Mouse (Mus musculus) heart, adult 2 months (tissue): ENCODE measurements around the gene Vwce.

ENCODE experiments used
- CTCF ChIP-seq: fragments of 200-600 bp; IDR thresholded peaks from 2 replicates; pipeline ENCODE4 v1.8.1; 2022; ENCODE audit warnings: antibody characterized with exemption, mild to moderate bottlenecking, moderate library complexity
- POLR2A ChIP-seq: fragments of 200-500 bp; IDR thresholded peaks from 2 replicates; pipeline ENCODE4 v1.6.1; 2011; ENCODE audit warnings: mild to moderate bottlenecking, low read depth, low read length, control low read depth; ENCODE audit not compliant: insufficient read depth

DNA sequence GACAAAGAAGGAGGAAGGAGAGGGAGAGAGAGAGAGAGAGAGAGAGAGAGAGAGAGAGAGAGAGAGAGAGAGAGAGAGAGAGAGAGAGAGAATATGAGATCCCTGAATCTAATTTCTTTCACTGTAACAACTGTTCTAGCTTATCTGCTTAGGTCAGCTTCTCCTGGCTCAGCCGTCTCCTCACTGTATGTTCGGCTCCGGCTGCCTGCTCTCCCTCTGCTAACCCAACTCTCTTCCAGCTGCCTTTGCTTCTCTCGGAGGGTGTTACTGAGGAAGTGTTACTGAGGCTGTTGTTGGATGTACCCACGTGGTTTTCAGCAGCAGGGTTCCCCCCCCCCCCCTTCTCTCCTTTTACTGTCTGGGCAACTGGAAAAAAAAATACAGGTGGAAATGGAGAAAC lies 6.1 kb downstream of the Vwce start:
- TF ChIP-seq CTCF = no peak
- no peak for TF ChIP-seq POLR2A
